9 mouse cellular contexts compared by ENCODE assay signal in genomic region chr5:103999738-104000137, GRCm38 (mm10). TPM values are rescaled to one million over a fixed set of nuclear protein-coding genes. Genes with fewer than 3 reads are reported as not detected.
DNase-seq lines count a peak whose midpoint lies in the region; ATAC-seq and TF ChIP-seq lines count a peak whose summit lies in the region.
"Had no signal": no experiment of that assay in that cellular context is flagged by ENCODE, and none has a peak within 500 bp of the region (broad histone marks: within the 10 kb centered on the region; RNA-seq: fewer than 3 reads in every experiment).

No protein-coding gene starts in this region.

- in situ Hi-C loops in Patski (cut with MboI; ENCODE audit: low pct_unique_long_range_greater_than_20kb) = no loop called here

- H3K27ac ChIP-seq in forebrain, embryonic 14.5 days (ENCODE audit: low read depth, low read length) = no peak overlapping the region

- 10% methylated on average over 5 of the region's 5 CpGs for WGBS in forebrain, embryonic 14.5 days

- POLR2A ChIA-PET in Patski (lab: Charles Lee) = interaction anchor here (0.7 to 1.7 kb wide), 2 partner anchors 44 to 81 kb away, joined by 5 read pairs; no protein-coding TSS in a partner anchor

- 0 out of 2 replicates have a peak, but pooled peaks cover 3% of the 10 kb centered on the region for H3K4me1 ChIP-seq in forebrain, embryonic 14.5 days (ENCODE audit: control insufficient read depth, insufficient read depth, low read length)

- no peaks in the 10 kb centered on the region for H3K36me3 ChIP-seq in forebrain, embryonic 14.5 days (ENCODE audit: control insufficient read depth, insufficient read depth, low read length)

- DNase-seq in Patski (ENCODE audit: low read depth, low spot score) = no peak
- peak; percentile 64 for DNase-seq in c-Kit-positive CD71-positive TER-119-negative erythroid progenitor cells, embryonic 14.5 days (ENCODE audit: low read depth)
- DNase-seq in forebrain, embryonic 14.5 days (ENCODE audit: low spot score) = peak; percentile 85
- DNase-seq in layer of hippocampus, postnatal 10 days (ENCODE audit: low spot score in 2 of 2) = peak; percentile 84 to 89
- peak; percentile 88 for DNase-seq in right cerebral cortex, postnatal 4 days
- peak; percentile 59 to 80 for DNase-seq in urinary bladder, postnatal 4 days (ENCODE audit: low spot score in 2 of 2)

- no peak overlapping the region for H3K9ac ChIP-seq in forebrain, embryonic 14.5 days (ENCODE audit: low read length)

- CTCF ChIA-PET in Patski (lab: Charles Lee) = interaction anchor here (0.8 to 7.3 kb wide), 21 partner anchors 11 to 341 kb away, joined by 3 to 77 read pairs (median 5); partner anchors contain the start of genes Gm17660 and Hsd17b11

- no peak overlapping the region for H3K4me2 ChIP-seq in forebrain, embryonic 14.5 days (ENCODE audit: low read length)

- no peak overlapping the region for H3K4me3 ChIP-seq in forebrain, embryonic 14.5 days (ENCODE audit: low read depth, low read length)
- H3K4me3 ChIP-seq: megakaryocyte, embryonic 14.5 days had no signal

- TF ChIP-seq CTCF in Patski (IDR thresholded peaks at IDR 0.05) = peak; percentile 96

- ATAC-seq in Patski = no peak
- ATAC-seq in forebrain, embryonic 14.5 days = peak; percentile 40; the same call in 1 of the 2 replicates
- ATAC-seq in hematopoietic stem cell, adult 5-6 weeks (replicated peaks in 1 of 2; ENCODE audit: insufficient read depth in 1 of 2, low FRiP score in 2 of 2, low TSS enrichment in 1 of 2, low read depth in 1 of 2, poor library complexity in 2 of 2, severe bottlenecking in 2 of 2) = peak; percentile 84 to 88
- ATAC-seq in megakaryocyte, adult 5-6 weeks (ENCODE audit: poor library complexity, severe bottlenecking) = peak; percentile 89

- H3K27me3 ChIP-seq in Patski = peaks cover 4% of the 10 kb centered on the region
- no peaks in the 10 kb centered on the region for H3K27me3 ChIP-seq in forebrain, embryonic 14.5 days (replicated peaks; ENCODE audit: control insufficient read depth, insufficient read depth, low read length)
- H3K27me3 ChIP-seq: megakaryocyte, embryonic 14.5 days had no signal

- H3K9me3 ChIP-seq in forebrain, embryonic 14.5 days (replicated peaks; ENCODE audit: control insufficient read depth, low read length) = no peaks in the 10 kb centered on the region
- H3K9me3 ChIP-seq: megakaryocyte, embryonic 14.5 days had no signal

RNA-seq across cellular contexts. Expression of gene Hsd17b11, which starts 22.0 kb away (rescaled TPM):
- polyA plus RNA-seq in Patski (2021) = 14.3 TPM
- 1.6 and 2.0 TPM in 2 replicates for polyA plus RNA-seq in forebrain, embryonic 14.5 days (2014; fragmentation: Nextera tagmentation; extraction: Ambion mirVana)
- total RNA-seq in hematopoietic stem cell, adult 5-6 weeks (2017) = 56.7 and 66.1 TPM in 2 replicates
- 10 to 100 TPM; 33.5 to 34.2 TPM for total RNA-seq in layer of hippocampus, postnatal 10 days (2021)
- total RNA-seq in megakaryocyte, adult 5-6 weeks (2015) = 81.4 and 90.7 TPM in 2 replicates
- 97.2 and 115 TPM in 2 replicates for total RNA-seq in megakaryocyte, adult 5-6 weeks (2017)

RNA-seq across cellular contexts. Expression of gene Hsd17b13, which starts 22.5 kb away (rescaled TPM):
- polyA plus RNA-seq in Patski (2021) = not detected
- polyA plus RNA-seq in forebrain, embryonic 14.5 days (2014; fragmentation: Nextera tagmentation; extraction: Ambion mirVana) = not detected in 2 replicates
- total RNA-seq in hematopoietic stem cell, adult 5-6 weeks (2017) = not detected in 2 replicates
- not detected for total RNA-seq in layer of hippocampus, postnatal 10 days (2021)
- not detected in 2 replicates for total RNA-seq in megakaryocyte, adult 5-6 weeks (2015)
- not detected in 2 replicates for total RNA-seq in megakaryocyte, adult 5-6 weeks (2017)

RNA-seq across cellular contexts. Expression of gene Nudt9, which starts 46.4 kb away (rescaled TPM):
- polyA plus RNA-seq in Patski (2021) = 52.3 TPM
- 55.9 and 56.8 TPM in 2 replicates for polyA plus RNA-seq in forebrain, embryonic 14.5 days (2014; fragmentation: Nextera tagmentation; extraction: Ambion mirVana)
- 36.6 and 71.8 TPM in 2 replicates for total RNA-seq in hematopoietic stem cell, adult 5-6 weeks (2017)
- total RNA-seq in layer of hippocampus, postnatal 10 days (2021) = 10 to 100 TPM; 68.2 to 69.0 TPM
- total RNA-seq in megakaryocyte, adult 5-6 weeks (2015) = 17.9 and 22.9 TPM in 2 replicates
- total RNA-seq in megakaryocyte, adult 5-6 weeks (2017) = 31.4 and 34.2 TPM in 2 replicates
